Mouse (Mus musculus): ENCODE data around the gene Ranbp3.

The Ranbp3 gene

GRCm38 (mm10) chr17:56727029-56727649, 54.0 kb downstream of the Ranbp3 start:
- in situ Hi-C loops (cut with MseI, MboI), result no loop called here

GRCm38 (mm10) chr17:56727659-56728058, 54.6 kb downstream of the Ranbp3 start:
- in situ Hi-C loops (cut with MseI, MboI), result no loop called here

GRCm38 (mm10) chr17:56728117-56728516, 55.0 kb downstream of the Ranbp3 start:
- in situ Hi-C loops (cut with MseI, MboI), result no loop called here

- in situ Hi-C loops (cut with MseI, MboI), result no loop called here
These were observed 56.1 kb downstream of the Ranbp3 start for GRCm38 (mm10) chr17:56729151-56729550.

GRCm38 (mm10) chr17:56729656-56730055, 56.6 kb downstream of the Ranbp3 start:
- in situ Hi-C loops (cut with MseI, MboI), result no loop called here

GRCm38 (mm10) chr17:56736534-56736933, 63.4 kb downstream of the Ranbp3 start:
- in situ Hi-C loops (cut with MseI, MboI), result no loop called here

- in situ Hi-C loops (cut with MseI, MboI), result no loop called here
These were observed 65.1 kb downstream of the Ranbp3 start for GRCm38 (mm10) chr17:56738221-56738620.

- in situ Hi-C loops (cut with MseI, MboI), result no loop called here
These were observed 67.2 kb downstream of the Ranbp3 start for GRCm38 (mm10) chr17:56740118-56740787.

- in situ Hi-C loops (cut with MseI, MboI), result no loop called here
These were observed 67.7 kb downstream of the Ranbp3 start for GRCm38 (mm10) chr17:56740788-56741160.

- in situ Hi-C loops (cut with MseI, MboI), result no loop called here
These were observed 71.1 kb downstream of the Ranbp3 start for GRCm38 (mm10) chr17:56744173-56744572.

- in situ Hi-C loops (cut with MseI, MboI), result no loop called here
These were observed 78.4 kb downstream of the Ranbp3 start for GRCm38 (mm10) chr17:56751404-56752072.

GRCm38 (mm10) chr17:56753452-56753851, 80.4 kb downstream of the Ranbp3 start:
- in situ Hi-C loops (cut with MseI, MboI), result no loop called here

GRCm38 (mm10) chr17:56754271-56755185, 81.4 kb downstream of the Ranbp3 start:
- in situ Hi-C loops (cut with MseI, MboI), result no loop called here

- in situ Hi-C loops (cut with MseI, MboI), result no loop called here
These were observed 83.8 kb downstream of the Ranbp3 start for GRCm38 (mm10) chr17:56756703-56757399.

GRCm38 (mm10) chr17:56757416-56758123, 84.5 kb downstream of the Ranbp3 start, which contains the start of gene Nrtn:
Gene Nrtn (minus strand): TSS chr17:56757530.
- in situ Hi-C loops (cut with MseI, MboI), result no loop called here

GRCm38 (mm10) chr17:56758132-56758531, 85.0 kb downstream of the Ranbp3 start:
- in situ Hi-C loops (cut with MseI, MboI), result no loop called here

- in situ Hi-C loops (cut with MseI, MboI), result no loop called here
These were observed 86.2 kb downstream of the Ranbp3 start for GRCm38 (mm10) chr17:56759261-56759660.

- in situ Hi-C loops (cut with MseI, MboI), result no loop called here
These were observed 88.0 kb downstream of the Ranbp3 start for GRCm38 (mm10) chr17:56761077-56761476.
